Mouse (Mus musculus) G1E (cell line): ENCODE measurements at regions not wholly inside any gene's neighbourhood (a gene's known extent, or its start where the extent isn't known, plus 50 kb on each side); places are given as distances from the start of the nearest gene placed in this dataset.

Source experiments
- CTCF ChIP-seq: IDR thresholded peaks from 2 replicates; pipeline ENCODE4 v1.5.1; 2012; ENCODE audit warnings: low read depth, low read length, inconsistent platforms, mixed read lengths
- POLR2AphosphoS5 ChIP-seq: IDR thresholded peaks from 2 replicates; pipeline ENCODE4 v1.6.1; 2012; ENCODE audit warnings: low read depth, low read length, inconsistent platforms; ENCODE audit not compliant: insufficient replicate concordance

- TF ChIP-seq CTCF: no peak
- no peak for TF ChIP-seq POLR2AphosphoS5
Observed at GRCm38 (mm10) chr5:75784998-75785593, 193.2 kb downstream of the Kdr start.
